Mouse (Mus musculus): ENCODE data around the gene Rhox2c. TPM values are rescaled to one million over a fixed set of nuclear protein-coding genes. Genes with fewer than 3 reads are reported as not detected.
"Not testable (repeated sequence)": the region's sequence is repeated elsewhere in the genome, so short reads cannot be mapped to it uniquely, and the experiment has no call there.

Gene Rhox2c
- polyA plus RNA-seq (2016; fragmentation: Nextera tagmentation; extraction: Ambion mirVana): not detected in 2 replicates

- H3K27me3 ChIP-seq (ENCODE audit: insufficient read depth, poor library complexity, severe bottlenecking); H3K36me3 ChIP-seq; DNase-seq (ENCODE audit: low spot score); H3K4me3 ChIP-seq; H3K9me3 ChIP-seq; H3K27ac ChIP-seq; H3K4me1 ChIP-seq: not testable (repeated sequence)
- 91% methylated on average over 8 of the region's 10 CpGs for WGBS
Measured at GRCm38 (mm10) chrX:37453380-37453779, at the start of gene Rhox2c. Gene Rhox2c (plus strand): TSS chrX:37453680.

GRCm38 (mm10) chrX:37411767-37412166 is 41.7 kb upstream of the Rhox2c start, which contains the start of gene Rhox2b:
Gene Rhox2b (plus strand): TSS chrX:37412067.
- not testable (repeated sequence) for H3K9me3 ChIP-seq; H3K27me3 ChIP-seq (ENCODE audit: insufficient read depth, poor library complexity, severe bottlenecking); H3K4me3 ChIP-seq; H3K36me3 ChIP-seq; H3K4me1 ChIP-seq; DNase-seq (ENCODE audit: low spot score); H3K27ac ChIP-seq
- WGBS: no CpG with 5 or more reads among the region's 9 CpGs

GRCm38 (mm10) chrX:37432194-37432593 is 21.3 kb upstream of the Rhox2c start, which contains the start of gene Rhox4b:
Gene Rhox4b (plus strand): TSS chrX:37432494.
- H3K9me3 ChIP-seq; H3K36me3 ChIP-seq; H3K27ac ChIP-seq; H3K4me3 ChIP-seq; H3K27me3 ChIP-seq (ENCODE audit: insufficient read depth, poor library complexity, severe bottlenecking); DNase-seq (ENCODE audit: low spot score); H3K4me1 ChIP-seq: not testable (repeated sequence)
- 83% methylated on average over 15 of the region's 15 CpGs for WGBS

GRCm38 (mm10) chrX:37458285-37458684 is 4.8 kb downstream of the Rhox2c start, which contains the start of gene Rhox3c:
Gene Rhox3c (plus strand): TSS chrX:37458585.
- H3K9me3 ChIP-seq; H3K27me3 ChIP-seq (ENCODE audit: insufficient read depth, poor library complexity, severe bottlenecking); DNase-seq (ENCODE audit: low spot score); H3K27ac ChIP-seq; H3K36me3 ChIP-seq; H3K4me1 ChIP-seq; H3K4me3 ChIP-seq: not testable (repeated sequence)
- WGBS: 84% methylated on average over 3 of the region's 4 CpGs

GRCm38 (mm10) chrX:37480037-37480436 is 26.6 kb downstream of the Rhox2c start, which contains the start of gene Rhox4c:
Gene Rhox4c (plus strand): TSS chrX:37480337.
- DNase-seq (ENCODE audit: low spot score); H3K4me1 ChIP-seq; H3K36me3 ChIP-seq; H3K27me3 ChIP-seq (ENCODE audit: insufficient read depth, poor library complexity, severe bottlenecking); H3K4me3 ChIP-seq; H3K9me3 ChIP-seq; H3K27ac ChIP-seq: not testable (repeated sequence)
- 87% methylated on average over 14 of the region's 14 CpGs for WGBS

GRCm38 (mm10) chrX:37514059-37514458 is 60.6 kb downstream of the Rhox2c start, which contains the start of gene Rhox4d:
Gene Rhox4d (plus strand): TSS chrX:37514359.
- H3K4me3 ChIP-seq: not testable (repeated sequence)

More at GRCm38 (mm10) chrX:37514059-37514458, 60.6 kb downstream of the Rhox2c start, which contains the start of gene Rhox4d:
- H3K4me1 ChIP-seq; H3K36me3 ChIP-seq; H3K9me3 ChIP-seq; DNase-seq (ENCODE audit: low spot score); H3K27me3 ChIP-seq (ENCODE audit: insufficient read depth, poor library complexity, severe bottlenecking); H3K27ac ChIP-seq: not testable (repeated sequence)
- 90% methylated on average over 13 of the region's 18 CpGs for WGBS

Other genes with a start within 250 kb of the Rhox2c start
- not detected in 2 replicates for gene Gm9, start 242.6 kb upstream of the Rhox2c start, polyA plus RNA-seq (2016; fragmentation: Nextera tagmentation; extraction: Ambion mirVana)
- gene Rhox1, start 231.4 kb upstream of the Rhox2c start, polyA plus RNA-seq (2016; fragmentation: Nextera tagmentation; extraction: Ambion mirVana): not detected in 2 replicates
- not detected in 2 replicates for gene Rhox2a, start 208.7 kb upstream of the Rhox2c start, polyA plus RNA-seq (2016; fragmentation: Nextera tagmentation; extraction: Ambion mirVana)
- gene Rhox3a, start 203.8 kb upstream of the Rhox2c start, polyA plus RNA-seq (2016; fragmentation: Nextera tagmentation; extraction: Ambion mirVana): not detected in 2 replicates
- not detected in 2 replicates for gene Rhox4a, start 188.3 kb upstream of the Rhox2c start, polyA plus RNA-seq (2016; fragmentation: Nextera tagmentation; extraction: Ambion mirVana)
- gene Rhox3a2, start 73.7 kb upstream of the Rhox2c start, polyA plus RNA-seq (2016; fragmentation: Nextera tagmentation; extraction: Ambion mirVana): not detected in 2 replicates
- 0.75 TPM in 1 of 2 replicates, not detected in the other for gene Rhox4a2, start 62.8 kb upstream of the Rhox2c start, polyA plus RNA-seq (2016; fragmentation: Nextera tagmentation; extraction: Ambion mirVana)
- gene Rhox2b, start 41.6 kb upstream of the Rhox2c start, polyA plus RNA-seq (2016; fragmentation: Nextera tagmentation; extraction: Ambion mirVana): not detected in 2 replicates
- 0.42 and 0.63 TPM in 2 replicates for gene Rhox4b, start 21.2 kb upstream of the Rhox2c start, polyA plus RNA-seq (2016; fragmentation: Nextera tagmentation; extraction: Ambion mirVana)
- not detected in 2 replicates for gene Rhox3c, start 4.9 kb downstream of the Rhox2c start, polyA plus RNA-seq (2016; fragmentation: Nextera tagmentation; extraction: Ambion mirVana)
- gene Rhox4c, start 26.7 kb downstream of the Rhox2c start, polyA plus RNA-seq (2016; fragmentation: Nextera tagmentation; extraction: Ambion mirVana): not detected in 2 replicates
- not detected in 2 replicates for gene Rhox2d, start 39.7 kb downstream of the Rhox2c start, polyA plus RNA-seq (2016; fragmentation: Nextera tagmentation; extraction: Ambion mirVana)
- gene Rhox4d, start 60.7 kb downstream of the Rhox2c start, polyA plus RNA-seq (2016; fragmentation: Nextera tagmentation; extraction: Ambion mirVana): 0.10 TPM in 1 of 2 replicates, not detected in the other
- gene Rhox2e, start 76.8 kb downstream of the Rhox2c start, polyA plus RNA-seq (2016; fragmentation: Nextera tagmentation; extraction: Ambion mirVana): not detected in 2 replicates
- not detected in 2 replicates for gene Rhox3e, start 88.3 kb downstream of the Rhox2c start, polyA plus RNA-seq (2016; fragmentation: Nextera tagmentation; extraction: Ambion mirVana)
- gene Rhox4e, start 103.7 kb downstream of the Rhox2c start, polyA plus RNA-seq (2016; fragmentation: Nextera tagmentation; extraction: Ambion mirVana): 0.60 TPM in 1 of 2 replicates, not detected in the other
- not detected in 2 replicates for gene Rhox2f, start 117.7 kb downstream of the Rhox2c start, polyA plus RNA-seq (2016; fragmentation: Nextera tagmentation; extraction: Ambion mirVana)
- not detected in 2 replicates for gene Rhox3f, start 127.3 kb downstream of the Rhox2c start, polyA plus RNA-seq (2016; fragmentation: Nextera tagmentation; extraction: Ambion mirVana)
- gene Rhox4f, start 154.0 kb downstream of the Rhox2c start, polyA plus RNA-seq (2016; fragmentation: Nextera tagmentation; extraction: Ambion mirVana): not detected in 2 replicates
- gene Rhox3g, start 174.9 kb downstream of the Rhox2c start, polyA plus RNA-seq (2016; fragmentation: Nextera tagmentation; extraction: Ambion mirVana): not detected in 2 replicates
- gene Rhox2g, start 189.8 kb downstream of the Rhox2c start, polyA plus RNA-seq (2016; fragmentation: Nextera tagmentation; extraction: Ambion mirVana): not detected in 2 replicates
- gene Rhox4g, start 197.6 kb downstream of the Rhox2c start, polyA plus RNA-seq (2016; fragmentation: Nextera tagmentation; extraction: Ambion mirVana): not detected in 2 replicates
- not detected in 2 replicates for gene Rhox3h, start 215.1 kb downstream of the Rhox2c start, polyA plus RNA-seq (2016; fragmentation: Nextera tagmentation; extraction: Ambion mirVana)
- gene Rhox2h, start 219.6 kb downstream of the Rhox2c start, polyA plus RNA-seq (2016; fragmentation: Nextera tagmentation; extraction: Ambion mirVana): not detected in 2 replicates

All from heart, embryonic 10.5 days (tissue).